Mouse (Mus musculus): ENCODE results near the gene Vps35l. TPM values are rescaled to one million over a fixed set of nuclear protein-coding genes. Genes with fewer than 3 reads are reported as not detected.

The Vps35l gene
- polyA plus RNA-seq, 1 experiment from 2014 or later = 68.3 TPM

- ATAC-seq (ENCODE audit: insufficient number of reproducible peaks, insufficient read depth, low FRiP score, low read depth) = peak; percentile 82
- Histone ChIP-seq H3K4me2 (replicated peaks; ENCODE audit: low read depth, low read length) (peak within 1 kb of the TSS; percentile 48), H3K9ac (replicated peaks; ENCODE audit: low read depth, low read length) (peak within 1 kb of the TSS; percentile 60), H3K27me3 (ENCODE audit: control insufficient read depth, insufficient read depth, low read length) (no peaks in the 10 kb centered on the region), H3K4me1 (ENCODE audit: control insufficient read depth, insufficient read depth, low read length) (peaks cover 8% of the 10 kb centered on the region; the same call in 1 of the 2 replicates), H3K4me3 (ENCODE audit: low read depth, low read length) (peak within 1 kb of the TSS; percentile 82), H3K9me3 (ENCODE audit: control insufficient read depth, low read depth, low read length) (no peaks in the 10 kb centered on the region), H3K27ac (ENCODE audit: low read length) (peak within 1 kb of the TSS; percentile 55; the same call in 1 of the 2 replicates), H3K36me3 (ENCODE audit: control insufficient read depth, insufficient read depth, low read length) (peaks cover 17% of the 10 kb centered on the region; the same call in 1 of the 2 replicates)
- under 1% methylated on average over 46 of the region's 46 CpGs for WGBS
These were observed 115.9 kb downstream of the Vps35l start, which contains the start of gene Knop1 for GRCm38 (mm10) chr7:118855877-118856304. TSS of gene Knop1 (minus strand) at chr7:118856254.

- H3K9ac ChIP-seq (replicated peaks; ENCODE audit: low read depth, low read length) = no peak overlapping the region
- H3K27ac ChIP-seq (ENCODE audit: low read length) = no peak overlapping the region
- no peaks in the 10 kb centered on the region for H3K27me3 ChIP-seq (ENCODE audit: control insufficient read depth, insufficient read depth, low read length)
- H3K4me2 ChIP-seq (replicated peaks; ENCODE audit: low read depth, low read length) = no peak overlapping the region
- WGBS = 73% methylated on average over 1 of the region's 1 CpGs
- no peaks in the 10 kb centered on the region for H3K9me3 ChIP-seq (ENCODE audit: control insufficient read depth, low read depth, low read length)
- ATAC-seq (ENCODE audit: insufficient number of reproducible peaks, insufficient read depth, low FRiP score, low read depth) = no peak
- H3K4me3 ChIP-seq (ENCODE audit: low read depth, low read length) = no peak overlapping the region
- H3K36me3 ChIP-seq (ENCODE audit: control insufficient read depth, insufficient read depth, low read length) = no peaks in the 10 kb centered on the region
- H3K4me1 ChIP-seq (ENCODE audit: control insufficient read depth, insufficient read depth, low read length) = peaks cover 8% of the 10 kb centered on the region; the same call in 1 of the 2 replicates
These were observed 118.6 kb downstream of the Vps35l start for GRCm38 (mm10) chr7:118858640-118859039.

GRCm38 (mm10) chr7:118865362-118865761, 125.3 kb downstream of the Vps35l start:
- no peaks in the 10 kb centered on the region for H3K4me1 ChIP-seq (ENCODE audit: control insufficient read depth, insufficient read depth, low read length)
- WGBS = 64% methylated on average over 2 of the region's 2 CpGs
- no peak overlapping the region for H3K4me3 ChIP-seq (ENCODE audit: low read depth, low read length)
- H3K36me3 ChIP-seq (ENCODE audit: control insufficient read depth, insufficient read depth, low read length) = no peaks in the 10 kb centered on the region
- H3K27ac ChIP-seq (ENCODE audit: low read length) = no peak overlapping the region
- no peak overlapping the region for H3K9ac ChIP-seq (replicated peaks; ENCODE audit: low read depth, low read length)
- no peak for ATAC-seq (ENCODE audit: insufficient number of reproducible peaks, insufficient read depth, low FRiP score, low read depth)
- no peaks in the 10 kb centered on the region for H3K27me3 ChIP-seq (ENCODE audit: control insufficient read depth, insufficient read depth, low read length)
- no peaks in the 10 kb centered on the region for H3K9me3 ChIP-seq (ENCODE audit: control insufficient read depth, low read depth, low read length)
- no peak overlapping the region for H3K4me2 ChIP-seq (replicated peaks; ENCODE audit: low read depth, low read length)

GRCm38 (mm10) chr7:118879466-118880029, 139.5 kb downstream of the Vps35l start:
- Histone ChIP-seq H3K36me3 (ENCODE audit: control insufficient read depth, insufficient read depth, low read length) (no peaks in the 10 kb centered on the region), H3K27me3 (ENCODE audit: control insufficient read depth, insufficient read depth, low read length) (no peaks in the 10 kb centered on the region), H3K27ac (ENCODE audit: low read length) (no peak overlapping the region), H3K4me3 (ENCODE audit: low read depth, low read length) (no peak overlapping the region), H3K4me1 (ENCODE audit: control insufficient read depth, insufficient read depth, low read length) (no peaks in the 10 kb centered on the region), H3K4me2 (replicated peaks; ENCODE audit: low read depth, low read length) (no peak overlapping the region), H3K9ac (replicated peaks; ENCODE audit: low read depth, low read length) (no peak overlapping the region), H3K9me3 (ENCODE audit: control insufficient read depth, low read depth, low read length) (no peaks in the 10 kb centered on the region)
- no peak for ATAC-seq (ENCODE audit: insufficient number of reproducible peaks, insufficient read depth, low FRiP score, low read depth)
- 85% methylated on average over 3 of the region's 3 CpGs for WGBS

GRCm38 (mm10) chr7:118883957-118884356, 143.9 kb downstream of the Vps35l start:
- ATAC-seq (ENCODE audit: insufficient number of reproducible peaks, insufficient read depth, low FRiP score, low read depth) = no peak
- H3K27me3 ChIP-seq (ENCODE audit: control insufficient read depth, insufficient read depth, low read length) = no peaks in the 10 kb centered on the region
- no peak overlapping the region for H3K4me3 ChIP-seq (ENCODE audit: low read depth, low read length)
- no peaks in the 10 kb centered on the region for H3K9me3 ChIP-seq (ENCODE audit: control insufficient read depth, low read depth, low read length)
- H3K36me3 ChIP-seq (ENCODE audit: control insufficient read depth, insufficient read depth, low read length) = no peaks in the 10 kb centered on the region
- H3K9ac ChIP-seq (replicated peaks; ENCODE audit: low read depth, low read length) = no peak overlapping the region
- no peak overlapping the region for H3K27ac ChIP-seq (ENCODE audit: low read length)
- no peaks in the 10 kb centered on the region; the same call in 1 of the 2 replicates for H3K4me1 ChIP-seq (ENCODE audit: control insufficient read depth, insufficient read depth, low read length)
- WGBS = 55% methylated on average over 4 of the region's 4 CpGs
- no peak overlapping the region for H3K4me2 ChIP-seq (replicated peaks; ENCODE audit: low read depth, low read length)

GRCm38 (mm10) chr7:118884969-118885368, 144.9 kb downstream of the Vps35l start:
- Histone ChIP-seq H3K4me3 (ENCODE audit: low read depth, low read length) (no peak overlapping the region), H3K9ac (replicated peaks; ENCODE audit: low read depth, low read length) (no peak overlapping the region), H3K27me3 (ENCODE audit: control insufficient read depth, insufficient read depth, low read length) (no peaks in the 10 kb centered on the region), H3K9me3 (ENCODE audit: control insufficient read depth, low read depth, low read length) (no peaks in the 10 kb centered on the region), H3K4me2 (replicated peaks; ENCODE audit: low read depth, low read length) (no peak overlapping the region), H3K27ac (ENCODE audit: low read length) (no peak overlapping the region), H3K36me3 (ENCODE audit: control insufficient read depth, insufficient read depth, low read length) (no peaks in the 10 kb centered on the region), H3K4me1 (ENCODE audit: control insufficient read depth, insufficient read depth, low read length) (no peaks in the 10 kb centered on the region; the same call in 1 of the 2 replicates)
- WGBS = 74% methylated on average over 4 of the region's 4 CpGs
- no peak for ATAC-seq (ENCODE audit: insufficient number of reproducible peaks, insufficient read depth, low FRiP score, low read depth)

GRCm38 (mm10) chr7:118887303-118888055, 147.5 kb downstream of the Vps35l start:
- H3K4me2 ChIP-seq (replicated peaks; ENCODE audit: low read depth, low read length) = no peak overlapping the region
- H3K9me3 ChIP-seq (ENCODE audit: control insufficient read depth, low read depth, low read length) = no peaks in the 10 kb centered on the region
- no peaks in the 10 kb centered on the region for H3K27me3 ChIP-seq (ENCODE audit: control insufficient read depth, insufficient read depth, low read length)

GRCm38 (mm10) chr7:118889046-118889680, 149.1 kb downstream of the Vps35l start:
- Histone ChIP-seq H3K27ac (ENCODE audit: low read length) (no peak overlapping the region), H3K4me1 (ENCODE audit: control insufficient read depth, insufficient read depth, low read length) (no peaks in the 10 kb centered on the region; the same call in 1 of the 2 replicates), H3K36me3 (ENCODE audit: control insufficient read depth, insufficient read depth, low read length) (no peaks in the 10 kb centered on the region), H3K9me3 (ENCODE audit: control insufficient read depth, low read depth, low read length) (no peaks in the 10 kb centered on the region), H3K4me2 (replicated peaks; ENCODE audit: low read depth, low read length) (no peak overlapping the region), H3K4me3 (ENCODE audit: low read depth, low read length) (no peak overlapping the region), H3K27me3 (ENCODE audit: control insufficient read depth, insufficient read depth, low read length) (no peaks in the 10 kb centered on the region), H3K9ac (replicated peaks; ENCODE audit: low read depth, low read length) (no peak overlapping the region)
- WGBS = 19% methylated on average over 3 of the region's 3 CpGs
- no peak for ATAC-seq (ENCODE audit: insufficient number of reproducible peaks, insufficient read depth, low FRiP score, low read depth)

More at GRCm38 (mm10) chr7:118887303-118888055, 147.5 kb downstream of the Vps35l start:
- Histone ChIP-seq H3K27ac (ENCODE audit: low read length) (no peak overlapping the region), H3K9ac (replicated peaks; ENCODE audit: low read depth, low read length) (no peak overlapping the region), H3K4me1 (ENCODE audit: control insufficient read depth, insufficient read depth, low read length) (no peaks in the 10 kb centered on the region; the same call in 1 of the 2 replicates), H3K4me3 (ENCODE audit: low read depth, low read length) (no peak overlapping the region), H3K36me3 (ENCODE audit: control insufficient read depth, insufficient read depth, low read length) (no peaks in the 10 kb centered on the region)
- no peak for ATAC-seq (ENCODE audit: insufficient number of reproducible peaks, insufficient read depth, low FRiP score, low read depth)
- 46% methylated on average over 6 of the region's 6 CpGs for WGBS
